Mouse (Mus musculus): Measurements from ENCODE around the gene Ifng. TPM values are rescaled to one million over a fixed set of nuclear protein-coding genes. Genes with fewer than 3 reads are reported as not detected.

Ifng gene
- polyA plus RNA-seq, 1 experiment from 2014 or later = not detected

Other genes with a start within 250 kb of the Ifng start
- not detected in 2 replicates for gene Il22, start 236.1 kb upstream of the Ifng start, polyA plus RNA-seq (2014; fragmentation: Nextera tagmentation; extraction: Ambion mirVana)
- not detected in 2 replicates for gene Gm32717, start 200.3 kb upstream of the Ifng start, polyA plus RNA-seq (2014; fragmentation: Nextera tagmentation; extraction: Ambion mirVana)
- gene Gm32802, start 182.4 kb upstream of the Ifng start, polyA plus RNA-seq (2014; fragmentation: Nextera tagmentation; extraction: Ambion mirVana) = not detected in 2 replicates
- not detected in 2 replicates for gene Iltifb, start 146.0 kb upstream of the Ifng start, polyA plus RNA-seq (2014; fragmentation: Nextera tagmentation; extraction: Ambion mirVana)
- gene Gm9040, start 114.1 kb upstream of the Ifng start, polyA plus RNA-seq (2014; fragmentation: Nextera tagmentation; extraction: Ambion mirVana) = 0.16 TPM in 1 of 2 replicates, not detected in the other
- gene Gm9044, start 108.6 kb upstream of the Ifng start, polyA plus RNA-seq (2014; fragmentation: Nextera tagmentation; extraction: Ambion mirVana) = 0.16 TPM in 1 of 2 replicates, not detected in the other
- not detected in 2 replicates for gene Gm9045, start 103.2 kb upstream of the Ifng start, polyA plus RNA-seq (2014; fragmentation: Nextera tagmentation; extraction: Ambion mirVana)
- not detected in 2 replicates for gene Gm9046, start 97.8 kb upstream of the Ifng start, polyA plus RNA-seq (2014; fragmentation: Nextera tagmentation; extraction: Ambion mirVana)
- not detected in 2 replicates for gene Gm9048, start 92.4 kb upstream of the Ifng start, polyA plus RNA-seq (2014; fragmentation: Nextera tagmentation; extraction: Ambion mirVana)
- not detected in 2 replicates for gene Gm9049, start 86.9 kb upstream of the Ifng start, polyA plus RNA-seq (2014; fragmentation: Nextera tagmentation; extraction: Ambion mirVana)

Data from stomach, embryonic 14.5 days (tissue).